Mouse (Mus musculus): ENCODE results near the gene Gab1. TPM values are rescaled to one million over a fixed set of nuclear protein-coding genes. Genes with fewer than 3 reads are reported as not detected.

The Gab1 gene
- total RNA-seq, 2 experiments from 2014 or later, result 15.0 to 16.1 TPM

GRCm38 (mm10) chr8:80873723-80874427 lies 6.4 kb downstream of the Gab1 start:
- DNase-seq, result no peak
- intact Hi-C loops (cut with DNase I), result no loop called here

- intact Hi-C loops (cut with DNase I), result no loop called here
Measured at GRCm38 (mm10) chr8:80872688-80873087, 7.6 kb downstream of the Gab1 start.

GRCm38 (mm10) chr8:80871400-80871799 lies 8.9 kb downstream of the Gab1 start:
- intact Hi-C loops (cut with DNase I), result no loop called here
- no peak for DNase-seq

More at GRCm38 (mm10) chr8:80872688-80873087, 7.6 kb downstream of the Gab1 start:
- DNase-seq, result peak; percentile 82

- no peak for DNase-seq
- intact Hi-C loops (cut with DNase I), result no loop called here
Measured at GRCm38 (mm10) chr8:80870535-80871204, 9.6 kb downstream of the Gab1 start.

- DNase-seq, result peak; percentile 34
- intact Hi-C loops (cut with DNase I), result no loop called here
Measured at GRCm38 (mm10) chr8:80869881-80870328, 10.4 kb downstream of the Gab1 start.

- no peak for DNase-seq
- intact Hi-C loops (cut with DNase I), result no loop called here
Measured at GRCm38 (mm10) chr8:80868801-80869323, 11.5 kb downstream of the Gab1 start.

- DNase-seq, result no peak
- intact Hi-C loops (cut with DNase I), result no loop called here
Measured at GRCm38 (mm10) chr8:80868006-80868702, 12.2 kb downstream of the Gab1 start.

- peak; percentile 42 for DNase-seq
- intact Hi-C loops (cut with DNase I), result no loop called here
Measured at GRCm38 (mm10) chr8:80867598-80867997, 12.7 kb downstream of the Gab1 start.

GRCm38 (mm10) chr8:80865181-80865784 lies 15.0 kb downstream of the Gab1 start:
- peak; percentile 35 for DNase-seq
- intact Hi-C loops (cut with DNase I), result no loop called here

- intact Hi-C loops (cut with DNase I), result no loop called here
- DNase-seq, result no peak
Measured at GRCm38 (mm10) chr8:80863393-80863792, 16.9 kb downstream of the Gab1 start.

- DNase-seq, result no peak
- intact Hi-C loops (cut with DNase I), result no loop called here
Measured at GRCm38 (mm10) chr8:80859180-80859775, 21.0 kb downstream of the Gab1 start.

- no peak for DNase-seq
- intact Hi-C loops (cut with DNase I), result no loop called here
Measured at GRCm38 (mm10) chr8:80857851-80858367, 22.4 kb downstream of the Gab1 start.

GRCm38 (mm10) chr8:80857128-80857527 lies 23.2 kb downstream of the Gab1 start:
- DNase-seq, result no peak
- intact Hi-C loops (cut with DNase I), result no loop called here

- intact Hi-C loops (cut with DNase I), result no loop called here
- peak; percentile 70 for DNase-seq
Measured at GRCm38 (mm10) chr8:80856606-80857005, 23.7 kb downstream of the Gab1 start.

- intact Hi-C loops (cut with DNase I), result no loop called here
- DNase-seq, result peak; percentile 49
Measured at GRCm38 (mm10) chr8:80853622-80854021, 26.7 kb downstream of the Gab1 start.

- no peak for DNase-seq
- intact Hi-C loops (cut with DNase I), result no loop called here
Measured at GRCm38 (mm10) chr8:80853208-80853607, 27.1 kb downstream of the Gab1 start.

- intact Hi-C loops (cut with DNase I), result no loop called here
- no peak for DNase-seq
Measured at GRCm38 (mm10) chr8:80852412-80853165, 27.7 kb downstream of the Gab1 start.

- intact Hi-C loops (cut with DNase I), result no loop called here
- DNase-seq, result no peak
Measured at GRCm38 (mm10) chr8:80851648-80852047, 28.7 kb downstream of the Gab1 start.

- DNase-seq, result no peak
- intact Hi-C loops (cut with DNase I), result no loop called here
Measured at GRCm38 (mm10) chr8:80850013-80850412, 30.3 kb downstream of the Gab1 start.

- no peak for DNase-seq
- intact Hi-C loops (cut with DNase I), result no loop called here
Measured at GRCm38 (mm10) chr8:80848631-80849030, 31.7 kb downstream of the Gab1 start.
